Mouse (Mus musculus) frontal cortex, postnatal 14 days (tissue): ENCODE results near the gene Tbx3.

Source experiments
- DNase-seq, 2 experiments: peaks; one replicate each; pipeline ENCODE4 v3.0.0; 2022; ENCODE audit warnings: low spot score in 2 of 2

Gene Tbx3

GRCm38 (mm10) chr5:119662326-119662725, 8.1 kb upstream of the Tbx3 start:
- no peak for DNase-seq

- no peak for DNase-seq
Measured at GRCm38 (mm10) chr5:119662731-119663130, 7.7 kb upstream of the Tbx3 start.

DNA sequence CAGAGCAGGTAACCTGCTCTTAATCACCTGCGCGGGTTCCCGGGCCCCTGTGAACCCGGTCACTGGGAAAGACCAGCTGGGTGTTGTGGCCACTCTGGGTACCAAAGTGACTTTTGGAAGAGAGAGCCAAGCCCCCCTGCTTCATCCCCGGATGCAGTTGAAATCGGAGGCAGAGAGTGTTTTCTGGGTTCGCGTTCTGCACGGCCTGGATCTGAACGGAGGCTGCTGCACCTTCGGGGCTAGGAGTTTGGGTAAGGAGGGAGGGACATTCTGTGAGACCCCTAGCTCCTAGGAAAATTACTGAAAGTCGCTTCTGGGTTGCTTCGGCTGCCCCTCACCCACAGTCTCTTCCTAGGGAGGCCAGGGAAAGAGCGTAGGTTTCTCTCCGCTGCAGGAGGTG, 7.2 kb upstream of the Tbx3 start:
- no peak for DNase-seq

GRCm38 (mm10) chr5:119663747-119664146, 6.7 kb upstream of the Tbx3 start:
- DNase-seq = no peak

GRCm38 (mm10) chr5:119665739-119666138, 4.7 kb upstream of the Tbx3 start:
- no peak for DNase-seq

DNA sequence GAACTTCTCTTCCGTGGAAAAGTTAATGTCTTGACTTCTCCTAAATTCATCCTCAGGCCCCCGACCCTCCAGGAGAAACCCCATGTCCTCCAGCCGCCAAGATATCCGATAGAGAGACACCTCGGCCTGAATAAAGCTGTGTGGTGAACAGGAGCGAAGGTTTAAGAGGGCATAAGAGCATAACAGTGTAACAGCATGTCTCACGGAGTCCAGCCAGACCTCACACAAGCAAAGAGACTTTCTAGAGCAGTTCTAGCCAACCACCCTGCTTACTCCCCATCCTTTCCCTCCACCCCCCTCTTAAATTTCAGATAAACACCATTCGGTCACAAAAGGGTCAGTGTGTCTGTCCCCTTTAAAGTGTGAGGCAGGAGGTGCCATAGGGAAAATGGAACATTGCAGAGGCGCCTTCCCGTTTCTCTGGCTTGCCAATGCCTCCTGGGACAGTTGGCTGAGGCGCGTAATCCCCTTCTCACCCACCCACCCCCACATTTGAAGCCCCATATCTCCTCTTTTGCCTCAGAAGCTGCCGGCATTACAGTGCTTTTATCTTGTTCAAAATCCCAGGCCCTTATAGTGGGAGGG, 3.0 kb upstream of the Tbx3 start:
- DNase-seq = no peak

- DNase-seq = no peak
Measured at GRCm38 (mm10) chr5:119668191-119668912, 2.1 kb upstream of the Tbx3 start.

DNA sequence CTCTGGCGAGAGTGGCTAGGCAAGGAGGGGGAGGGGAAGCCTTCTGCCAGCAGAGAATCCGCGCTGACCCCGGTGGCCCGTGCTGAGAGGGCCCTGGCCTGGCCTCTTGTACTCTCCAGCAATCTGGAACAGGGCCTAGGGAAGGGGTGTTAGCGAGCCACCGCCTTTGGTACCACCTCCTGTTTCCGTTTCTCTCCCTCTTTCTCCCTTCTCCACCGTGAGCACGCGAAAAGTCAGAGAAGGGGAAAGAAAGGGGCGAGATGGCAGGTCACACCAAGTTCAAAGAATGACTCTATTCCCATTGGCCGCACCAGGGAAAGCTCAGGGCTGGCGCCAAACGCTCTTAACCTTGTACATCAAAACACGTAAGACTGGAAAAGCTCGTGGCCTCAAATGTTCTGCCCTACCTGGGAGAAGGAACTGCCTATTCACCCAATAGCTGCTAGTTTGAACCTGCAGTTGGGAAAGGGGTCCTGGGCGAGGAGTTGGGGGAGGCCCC, 1.5 kb upstream of the Tbx3 start:
- no peak for DNase-seq

- DNase-seq = peak in 1 of 2 experiments; percentile 22
Measured at GRCm38 (mm10) chr5:119669741-119670565, 516 bp upstream of the Tbx3 start.

- no peak for DNase-seq
Measured at GRCm38 (mm10) chr5:119671124-119671801, 794 bp downstream of the Tbx3 start.

DNA sequence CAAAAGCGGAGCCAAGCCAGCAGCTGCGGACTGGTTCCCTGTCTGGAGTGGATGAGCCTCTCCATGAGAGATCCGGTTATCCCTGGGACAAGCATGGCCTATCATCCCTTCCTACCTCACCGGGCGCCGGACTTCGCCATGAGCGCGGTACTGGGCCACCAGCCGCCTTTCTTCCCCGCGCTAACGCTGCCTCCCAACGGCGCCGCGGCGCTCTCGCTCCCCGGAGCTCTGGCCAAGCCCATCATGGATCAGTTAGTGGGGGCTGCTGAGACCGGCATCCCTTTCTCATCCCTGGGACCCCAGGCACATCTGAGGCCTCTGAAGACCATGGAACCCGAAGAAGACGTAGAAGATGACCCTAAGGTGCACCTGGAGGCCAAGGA, 1.5 kb downstream of the Tbx3 start:
- DNase-seq = no peak

DNA sequence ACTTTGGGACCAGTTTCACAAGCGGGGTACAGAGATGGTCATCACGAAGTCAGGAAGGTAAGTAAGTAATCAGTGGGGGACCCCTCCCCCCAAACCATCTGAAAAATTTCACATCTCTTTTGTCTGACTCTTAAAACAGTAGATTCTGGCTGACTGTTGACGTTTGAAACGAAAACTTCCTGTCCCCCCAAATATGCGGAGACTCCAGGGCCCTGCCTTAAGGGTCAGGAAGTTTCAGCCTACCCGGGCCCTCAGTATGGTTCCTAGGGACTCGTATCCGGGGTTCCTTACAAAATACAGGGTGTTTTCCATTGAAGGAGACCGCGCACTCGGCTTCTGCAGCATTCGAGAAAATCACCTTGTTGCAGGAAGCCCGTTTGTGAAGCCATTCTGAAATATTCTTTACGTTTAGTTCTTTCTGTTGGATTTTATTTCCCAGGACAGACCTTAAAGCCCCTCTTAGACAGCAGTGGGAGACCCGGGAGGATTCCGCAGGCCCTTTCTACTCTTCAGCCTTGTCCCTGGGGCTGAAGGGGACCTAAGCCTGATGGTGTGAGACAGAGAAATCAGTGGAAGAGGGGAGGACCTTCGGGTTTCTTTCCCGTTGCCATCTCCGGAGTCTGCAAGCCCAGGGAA, 2.0 kb downstream of the Tbx3 start:
- DNase-seq = no peak

- DNase-seq = no peak
Measured at GRCm38 (mm10) chr5:119672984-119673600, 2.6 kb downstream of the Tbx3 start.

- DNase-seq = no peak
Measured at GRCm38 (mm10) chr5:119673716-119674605, 3.5 kb downstream of the Tbx3 start.

DNA sequence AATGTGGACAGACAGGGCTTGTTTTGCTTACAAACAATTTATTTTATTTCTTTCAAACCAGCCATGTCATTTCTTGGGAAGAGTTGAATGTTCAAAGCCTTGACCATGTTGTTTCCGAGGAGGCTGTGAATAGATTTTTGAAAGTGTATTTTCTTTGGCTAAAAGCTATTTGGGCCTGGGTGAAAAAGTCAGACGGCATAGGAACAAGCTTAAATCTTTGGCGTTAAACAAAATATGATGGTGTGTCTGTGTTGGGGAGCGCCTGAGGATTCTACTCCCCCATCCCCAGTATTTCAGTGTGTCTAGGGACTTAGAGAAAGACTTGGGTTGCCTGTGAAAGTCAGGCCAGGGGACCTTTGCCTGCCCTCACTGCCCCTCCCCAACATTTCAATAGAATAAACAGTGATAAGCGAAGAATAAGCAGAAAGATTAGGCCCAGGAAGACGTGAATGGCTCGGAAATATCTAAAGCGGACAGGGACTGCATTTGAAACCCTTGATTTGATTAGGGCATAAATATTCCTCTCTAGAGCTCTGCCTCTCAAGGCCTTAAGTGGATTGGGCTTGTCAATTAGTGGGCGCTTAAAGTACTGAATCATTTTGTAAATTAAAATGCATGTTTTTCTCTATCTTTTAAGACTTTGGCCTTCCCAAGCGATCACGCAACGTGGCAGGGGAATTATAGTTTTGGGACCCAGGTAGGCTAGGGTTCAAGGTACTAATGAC, 4.3 kb downstream of the Tbx3 start:
- DNase-seq = no peak

GRCm38 (mm10) chr5:119676245-119676644, 5.8 kb downstream of the Tbx3 start:
- no peak for DNase-seq

DNA sequence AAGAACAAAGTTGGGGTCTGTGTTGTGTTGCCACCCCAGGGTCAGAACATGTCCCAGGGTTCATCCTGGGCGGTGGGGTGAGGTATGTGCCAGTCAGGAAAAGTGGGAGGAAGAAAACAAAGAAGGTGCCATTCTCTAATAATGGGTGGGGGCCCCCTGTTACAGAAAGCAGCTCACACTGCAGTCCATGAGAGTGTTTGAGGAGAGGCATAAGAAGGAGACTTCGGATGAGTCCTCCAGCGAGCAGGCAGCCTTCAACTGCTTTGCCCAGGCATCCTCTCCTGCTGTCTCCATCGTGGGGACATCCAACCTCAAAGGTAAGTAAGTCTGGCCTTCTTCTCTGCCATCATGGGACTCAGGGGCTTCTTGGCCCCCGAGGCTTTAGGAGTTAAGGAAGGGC, 8.0 kb downstream of the Tbx3 start:
- DNase-seq = no peak

GRCm38 (mm10) chr5:119679084-119679483, 8.6 kb downstream of the Tbx3 start:
- no peak for DNase-seq

DNA sequence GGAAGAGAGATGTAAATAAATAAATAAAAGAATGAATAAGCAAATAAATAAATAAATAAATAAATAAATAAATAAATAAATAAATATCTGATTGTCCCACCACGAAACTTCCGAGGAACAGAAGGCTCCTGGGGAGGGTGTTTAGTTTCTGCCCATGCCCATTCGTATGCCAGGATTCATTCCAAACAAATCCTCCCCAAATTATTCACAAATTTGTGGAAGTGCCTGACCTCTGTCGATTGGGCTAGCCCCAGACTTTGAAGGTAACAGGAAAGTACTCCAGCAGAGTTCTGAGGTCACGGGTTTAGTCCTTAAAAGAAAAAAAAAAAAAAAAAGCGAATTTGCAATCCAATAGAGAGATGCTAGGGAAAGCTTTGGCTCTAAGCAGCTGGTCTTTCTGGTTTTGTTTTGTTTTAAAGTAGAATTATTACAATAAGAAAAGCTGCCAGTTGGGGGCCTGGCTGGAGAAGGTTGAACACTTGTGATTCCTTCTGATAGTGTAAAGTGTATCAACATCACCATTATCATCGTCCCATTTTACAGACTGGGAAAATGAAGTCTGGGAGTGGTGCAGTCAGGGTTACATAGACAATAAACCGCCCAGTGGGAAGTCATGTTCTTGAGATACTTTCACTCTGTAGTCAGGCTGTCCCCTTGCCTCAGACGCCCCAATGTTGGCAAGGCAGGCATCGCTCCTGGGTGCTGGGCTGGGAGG, 9.3 kb downstream of the Tbx3 start:
- DNase-seq = no peak
